Mouse (Mus musculus): ENCODE results near the gene Prss47. TPM values are rescaled to one million over a fixed set of nuclear protein-coding genes. Genes with fewer than 3 reads are reported as not detected.

The Prss47 gene
- polyA plus RNA-seq (2014; fragmentation: Nextera tagmentation; extraction: Ambion mirVana): not detected in 2 replicates

DNA sequence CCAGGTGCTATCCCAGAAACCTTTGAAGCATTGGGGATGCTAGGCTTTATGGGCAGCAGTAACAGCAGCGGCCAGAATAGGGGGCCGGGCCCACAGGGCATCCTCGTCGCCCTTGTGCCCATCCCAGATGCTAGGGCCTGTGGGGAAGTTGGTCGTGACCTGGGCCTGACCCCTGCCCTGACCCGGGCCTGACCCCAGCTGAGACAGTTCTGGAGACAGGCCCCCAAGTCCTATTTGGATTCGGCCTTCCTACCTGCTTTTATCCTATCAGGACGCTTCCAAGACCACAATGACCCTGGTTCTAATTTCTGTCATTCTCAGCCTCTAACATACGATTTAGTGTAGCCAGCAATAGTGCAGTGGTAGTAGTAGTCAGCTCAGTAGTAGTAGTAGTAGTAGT lies at the start of gene Prss47:
Gene Prss47, minus strand, starts transcription at position 101 of the 400 bp plus-strand sequence.
- Histone ChIP-seq H3K27me3 (ENCODE audit: control insufficient read depth, insufficient read depth, low read length) (no peaks in the 10 kb centered on the region), H3K9me3 (ENCODE audit: control insufficient read depth, low read length) (no peaks in the 10 kb centered on the region; the same call in 1 of the 2 replicates), H3K36me3 (ENCODE audit: control insufficient read depth, insufficient read depth, low read length) (no peaks in the 10 kb centered on the region), H3K9ac (ENCODE audit: low read length) (no peak within 1 kb of the TSS), H3K4me1 (replicated peaks; ENCODE audit: control insufficient read depth, insufficient read depth, low read length) (no peaks in the 10 kb centered on the region), H3K27ac (ENCODE audit: low read depth, low read length) (no peak within 1 kb of the TSS), H3K4me2 (ENCODE audit: low read depth, low read length, severe bottlenecking) (no peak within 1 kb of the TSS), H3K4me3 (ENCODE audit: low read depth, low read length) (no peak within 1 kb of the TSS)
- ATAC-seq (replicated peaks; ENCODE audit: low FRiP score) (no peak), DNase-seq (ENCODE audit: low spot score) (no peak)
- 86% methylated on average over 9 of the region's 9 CpGs for WGBS

DNA sequence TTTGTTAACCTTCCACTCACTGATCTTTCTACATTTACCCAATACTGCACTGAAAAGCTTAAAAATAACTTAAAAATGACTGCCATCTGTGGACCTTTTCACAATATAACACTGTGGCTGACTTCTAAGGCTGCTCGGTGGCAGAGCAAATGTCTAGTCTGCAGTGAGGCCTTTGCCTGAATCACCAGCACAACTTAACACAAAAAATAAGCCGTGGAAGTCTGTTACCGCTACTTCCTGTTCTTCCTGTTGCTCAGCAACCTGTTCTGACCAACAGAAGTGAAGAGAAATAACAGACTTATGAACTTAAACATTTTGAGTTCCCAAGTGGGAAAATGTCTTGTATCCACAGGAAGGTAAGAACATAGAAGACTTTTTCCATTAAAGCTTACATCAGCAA lies 48.7 kb upstream of the Prss47 start:
- no peak overlapping the region for H3K27ac ChIP-seq (ENCODE audit: low read depth, low read length)
- no peak overlapping the region for H3K9ac ChIP-seq (ENCODE audit: low read length)
- WGBS: 92% methylated on average over 3 of the region's 3 CpGs
- no peak overlapping the region for H3K4me3 ChIP-seq (ENCODE audit: low read depth, low read length)
- H3K9me3 ChIP-seq (ENCODE audit: control insufficient read depth, low read length): peaks cover 14% of the 10 kb centered on the region
- H3K4me1 ChIP-seq (replicated peaks; ENCODE audit: control insufficient read depth, insufficient read depth, low read length): no peaks in the 10 kb centered on the region
- H3K27me3 ChIP-seq (ENCODE audit: control insufficient read depth, insufficient read depth, low read length): no peaks in the 10 kb centered on the region
- H3K4me2 ChIP-seq (ENCODE audit: low read depth, low read length, severe bottlenecking): no peak overlapping the region
- DNase-seq (ENCODE audit: low spot score) (no peak), ATAC-seq (replicated peaks; ENCODE audit: low FRiP score) (no peak)
- H3K36me3 ChIP-seq (ENCODE audit: control insufficient read depth, insufficient read depth, low read length): no peaks in the 10 kb centered on the region

DNA sequence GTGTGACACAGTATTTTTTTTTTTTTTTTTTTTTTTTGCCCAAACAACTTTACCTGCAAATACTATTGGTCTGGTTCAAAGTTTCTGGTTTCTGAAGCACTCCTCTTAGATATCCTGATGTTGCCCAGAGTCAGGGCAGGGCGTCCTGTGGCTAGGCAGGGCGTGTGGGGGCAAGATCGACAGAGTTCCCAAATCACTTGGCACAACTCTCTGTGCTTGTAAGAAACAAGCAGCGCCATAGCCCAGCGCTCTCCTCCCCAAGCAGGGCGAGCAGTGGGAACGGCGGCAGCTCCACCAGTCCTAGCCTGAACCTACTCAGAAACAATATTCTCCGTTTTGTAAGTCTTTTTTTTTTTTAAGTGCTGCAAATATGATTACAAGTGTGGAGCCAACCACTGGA lies 48.1 kb upstream of the Prss47 start:
- WGBS: 95% methylated on average over 9 of the region's 9 CpGs
- Histone ChIP-seq H3K27me3 (ENCODE audit: control insufficient read depth, insufficient read depth, low read length) (no peaks in the 10 kb centered on the region), H3K9me3 (ENCODE audit: control insufficient read depth, low read length) (peaks cover 11% of the 10 kb centered on the region; the same call in 1 of the 2 replicates), H3K4me1 (replicated peaks; ENCODE audit: control insufficient read depth, insufficient read depth, low read length) (no peaks in the 10 kb centered on the region), H3K4me3 (ENCODE audit: low read depth, low read length) (no peak overlapping the region), H3K4me2 (ENCODE audit: low read depth, low read length, severe bottlenecking) (no peak overlapping the region), H3K36me3 (ENCODE audit: control insufficient read depth, insufficient read depth, low read length) (no peaks in the 10 kb centered on the region), H3K27ac (ENCODE audit: low read depth, low read length) (no peak overlapping the region), H3K9ac (ENCODE audit: low read length) (no peak overlapping the region)
- DNase-seq (ENCODE audit: low spot score): no peak
- no peak for ATAC-seq (replicated peaks; ENCODE audit: low FRiP score)

DNA sequence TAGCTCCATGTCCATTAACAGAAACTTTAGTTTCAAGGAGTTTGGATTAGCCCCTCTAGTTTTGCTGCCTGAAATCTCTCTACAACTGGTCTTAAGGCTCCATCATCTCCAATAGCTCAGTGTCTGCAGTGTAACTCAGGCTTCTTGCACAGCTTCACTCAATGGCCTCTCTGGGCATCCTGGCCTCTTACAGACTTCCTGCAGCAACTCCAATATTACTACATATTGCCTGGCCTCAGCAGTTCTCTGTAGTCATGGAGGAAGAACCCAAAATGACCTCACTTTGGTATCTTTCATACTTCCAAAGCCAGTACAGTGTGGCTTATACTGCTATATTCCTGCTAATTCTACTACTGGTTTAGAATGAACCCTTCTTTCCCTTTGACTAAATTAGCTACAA lies 44.5 kb upstream of the Prss47 start:
- Histone ChIP-seq H3K27me3 (ENCODE audit: control insufficient read depth, insufficient read depth, low read length) (no peaks in the 10 kb centered on the region), H3K4me1 (replicated peaks; ENCODE audit: control insufficient read depth, insufficient read depth, low read length) (no peaks in the 10 kb centered on the region), H3K27ac (ENCODE audit: low read depth, low read length) (no peak overlapping the region), H3K9me3 (ENCODE audit: control insufficient read depth, low read length) (peaks cover 8% of the 10 kb centered on the region; the same call in 1 of the 2 replicates), H3K9ac (ENCODE audit: low read length) (no peak overlapping the region), H3K4me3 (ENCODE audit: low read depth, low read length) (no peak overlapping the region), H3K4me2 (ENCODE audit: low read depth, low read length, severe bottlenecking) (no peak overlapping the region), H3K36me3 (ENCODE audit: control insufficient read depth, insufficient read depth, low read length) (no peaks in the 10 kb centered on the region; the same call in 1 of the 2 replicates)
- no peak for DNase-seq (ENCODE audit: low spot score)
- no peak for ATAC-seq (replicated peaks; ENCODE audit: low FRiP score)

DNA sequence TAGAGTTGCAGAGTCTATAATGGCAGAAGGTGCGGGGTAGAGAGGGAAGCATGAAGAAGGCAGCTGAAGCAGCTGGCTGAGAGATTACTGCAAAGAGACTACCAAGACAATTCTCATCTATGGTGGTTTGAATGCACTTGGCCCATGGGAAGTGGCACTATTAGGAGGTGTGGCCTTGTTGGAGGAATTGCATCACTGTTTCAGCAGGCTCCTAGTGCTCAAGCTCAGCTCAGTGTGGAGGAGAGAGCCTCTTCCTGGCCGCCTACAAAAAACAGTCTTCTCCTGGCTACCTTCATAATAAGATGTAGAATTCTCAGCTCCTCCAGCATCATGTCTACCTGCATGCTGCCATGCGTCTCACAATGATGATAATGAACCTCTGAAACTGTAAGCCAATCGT lies 43.4 kb upstream of the Prss47 start:
- no peak overlapping the region for H3K27ac ChIP-seq (ENCODE audit: low read depth, low read length)
- no peak overlapping the region for H3K9ac ChIP-seq (ENCODE audit: low read length)
- H3K9me3 ChIP-seq (ENCODE audit: control insufficient read depth, low read length): peaks cover 4% of the 10 kb centered on the region; the same call in 1 of the 2 replicates
- H3K27me3 ChIP-seq (ENCODE audit: control insufficient read depth, insufficient read depth, low read length): no peaks in the 10 kb centered on the region
- 92% methylated on average over 4 of the region's 4 CpGs for WGBS
- H3K4me1 ChIP-seq (replicated peaks; ENCODE audit: control insufficient read depth, insufficient read depth, low read length): no peaks in the 10 kb centered on the region
- no peaks in the 10 kb centered on the region; the same call in 1 of the 2 replicates for H3K36me3 ChIP-seq (ENCODE audit: control insufficient read depth, insufficient read depth, low read length)
- H3K4me3 ChIP-seq (ENCODE audit: low read depth, low read length): no peak overlapping the region
- H3K4me2 ChIP-seq (ENCODE audit: low read depth, low read length, severe bottlenecking): no peak overlapping the region
- ATAC-seq (replicated peaks; ENCODE audit: low FRiP score) (no peak), DNase-seq (ENCODE audit: low spot score) (no peak)

DNA sequence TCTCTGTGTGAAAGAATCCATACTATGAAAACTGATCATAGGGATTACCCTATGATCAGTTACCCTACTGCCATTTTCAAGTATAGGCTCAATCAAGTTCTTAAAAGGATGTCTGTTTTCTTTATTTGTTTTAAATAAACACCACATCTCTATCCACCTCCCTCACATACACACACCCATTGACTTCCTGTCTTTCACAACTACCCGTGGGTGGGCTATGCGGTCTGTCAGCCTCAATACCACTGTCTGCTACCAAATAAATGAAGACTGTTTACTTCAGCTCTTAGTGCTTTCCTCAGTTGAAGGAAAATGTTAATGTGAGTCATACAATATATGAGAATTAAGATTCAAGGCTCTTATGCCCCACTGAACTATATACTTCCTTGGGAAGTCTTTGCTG lies 17.4 kb upstream of the Prss47 start:
- Histone ChIP-seq H3K27ac (ENCODE audit: low read depth, low read length) (no peak overlapping the region), H3K4me2 (ENCODE audit: low read depth, low read length, severe bottlenecking) (no peak overlapping the region), H3K4me1 (replicated peaks; ENCODE audit: control insufficient read depth, insufficient read depth, low read length) (no peaks in the 10 kb centered on the region), H3K9ac (ENCODE audit: low read length) (no peak overlapping the region), H3K4me3 (ENCODE audit: low read depth, low read length) (no peak overlapping the region), H3K9me3 (ENCODE audit: control insufficient read depth, low read length) (no peaks in the 10 kb centered on the region), H3K36me3 (ENCODE audit: control insufficient read depth, insufficient read depth, low read length) (peaks cover 3% of the 10 kb centered on the region), H3K27me3 (ENCODE audit: control insufficient read depth, insufficient read depth, low read length) (no peaks in the 10 kb centered on the region)
- DNase-seq (ENCODE audit: low spot score) (no peak), ATAC-seq (replicated peaks; ENCODE audit: low FRiP score) (no peak)
- 90% methylated on average over 2 of the region's 2 CpGs for WGBS

DNA sequence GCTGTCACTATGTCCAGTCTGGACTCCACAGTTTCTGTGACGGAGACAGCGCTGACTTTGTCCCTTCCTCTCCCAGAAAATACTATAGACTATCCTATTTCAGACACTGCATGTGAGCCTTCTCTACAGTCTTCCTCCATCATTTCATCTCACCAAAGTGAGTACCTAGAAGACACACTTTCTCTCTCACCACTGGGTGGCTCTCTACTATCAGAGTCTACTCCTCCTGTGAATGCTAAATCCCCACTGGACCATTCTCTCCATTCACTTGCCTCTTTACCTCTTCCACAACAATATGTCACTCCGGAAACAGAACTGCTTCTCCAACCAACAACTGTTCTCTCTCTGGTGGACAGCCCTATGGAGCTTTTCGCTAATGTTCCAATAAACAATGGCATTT lies 17.5 kb downstream of the Prss47 start:
- Histone ChIP-seq H3K27ac (ENCODE audit: low read depth, low read length) (no peak overlapping the region), H3K4me1 (replicated peaks; ENCODE audit: control insufficient read depth, insufficient read depth, low read length) (no peaks in the 10 kb centered on the region), H3K27me3 (ENCODE audit: control insufficient read depth, insufficient read depth, low read length) (no peaks in the 10 kb centered on the region), H3K9me3 (ENCODE audit: control insufficient read depth, low read length) (no peaks in the 10 kb centered on the region), H3K36me3 (ENCODE audit: control insufficient read depth, insufficient read depth, low read length) (no peaks in the 10 kb centered on the region), H3K4me2 (ENCODE audit: low read depth, low read length, severe bottlenecking) (no peak overlapping the region), H3K4me3 (ENCODE audit: low read depth, low read length) (no peak overlapping the region), H3K9ac (ENCODE audit: low read length) (no peak overlapping the region)
- 58% methylated on average over 4 of the region's 4 CpGs for WGBS
- DNase-seq (ENCODE audit: low spot score) (no peak), ATAC-seq (replicated peaks; ENCODE audit: low FRiP score) (no peak)

DNA sequence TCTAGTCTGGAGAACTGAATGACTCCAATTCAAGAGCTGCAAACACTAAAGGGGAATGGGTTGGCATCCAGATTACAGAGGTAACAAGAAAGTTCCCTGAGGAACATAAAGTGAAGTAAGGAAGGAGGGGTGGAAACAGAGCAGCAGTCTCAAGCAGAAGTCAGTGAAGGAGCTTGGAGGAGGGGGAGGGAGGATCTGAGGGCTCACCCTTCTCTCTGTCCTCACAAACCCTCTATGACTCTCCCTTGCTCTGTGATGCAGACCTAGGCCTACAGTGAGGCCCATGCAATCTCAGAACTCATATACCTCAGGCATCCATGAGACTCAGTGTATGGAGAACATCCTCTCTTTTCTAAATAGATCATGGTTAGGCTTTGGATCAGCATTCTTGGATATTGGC lies 19.8 kb downstream of the Prss47 start, which contains the start of gene Spata31d1c:
Gene Spata31d1c, plus strand, starts transcription at position 301 of the 400 bp plus-strand sequence.
- H3K36me3 ChIP-seq (ENCODE audit: control insufficient read depth, insufficient read depth, low read length): no peaks in the 10 kb centered on the region
- DNase-seq (ENCODE audit: low spot score): no peak
- H3K4me3 ChIP-seq (ENCODE audit: low read depth, low read length): no peak within 1 kb of the TSS
- no peaks in the 10 kb centered on the region for H3K27me3 ChIP-seq (ENCODE audit: control insufficient read depth, insufficient read depth, low read length)
- no peaks in the 10 kb centered on the region for H3K9me3 ChIP-seq (ENCODE audit: control insufficient read depth, low read length)
- H3K9ac ChIP-seq (ENCODE audit: low read length): no peak within 1 kb of the TSS
- no peak for ATAC-seq (replicated peaks; ENCODE audit: low FRiP score)
- H3K4me1 ChIP-seq (replicated peaks; ENCODE audit: control insufficient read depth, insufficient read depth, low read length): no peaks in the 10 kb centered on the region
- no peak within 1 kb of the TSS for H3K27ac ChIP-seq (ENCODE audit: low read depth, low read length)
- no peak within 1 kb of the TSS for H3K4me2 ChIP-seq (ENCODE audit: low read depth, low read length, severe bottlenecking)

DNA sequence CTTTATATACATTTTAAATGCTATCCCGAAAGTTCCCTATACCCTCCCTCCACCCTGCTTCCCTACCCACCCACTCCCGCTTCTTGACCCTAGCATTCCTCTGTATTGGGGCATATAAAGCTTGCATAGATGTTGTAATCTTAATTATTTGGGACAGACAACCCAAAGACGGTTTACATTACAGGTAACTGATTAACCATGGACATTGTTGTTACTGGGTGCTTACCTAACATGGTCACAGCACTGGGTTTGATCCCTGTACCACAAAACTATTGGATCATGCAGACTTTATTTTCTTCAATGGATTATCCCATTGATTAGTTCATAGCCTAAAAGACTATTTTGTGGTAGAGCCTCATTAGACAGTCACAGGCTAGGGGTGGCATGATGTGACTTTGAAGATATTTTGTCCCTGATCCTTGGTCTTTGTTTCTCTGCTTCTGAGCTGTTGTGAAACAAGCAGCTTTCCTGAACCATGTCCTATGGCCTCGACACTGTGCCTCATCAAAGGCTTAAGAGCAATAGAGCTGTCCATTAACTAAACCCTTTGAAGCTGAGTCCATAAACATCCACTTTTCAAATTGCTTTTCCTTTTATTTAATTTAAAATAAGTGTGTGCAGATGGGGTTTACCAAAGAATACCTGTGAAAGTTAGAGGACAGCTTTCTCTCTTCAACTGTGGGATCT lies 41.4 kb downstream of the Prss47 start:
- WGBS: 59% methylated on average over 4 of the region's 4 CpGs
- no peak for ATAC-seq (replicated peaks; ENCODE audit: low FRiP score)
- Histone ChIP-seq H3K9me3 (ENCODE audit: control insufficient read depth, low read length) (no peaks in the 10 kb centered on the region), H3K27ac (ENCODE audit: low read depth, low read length) (no peak overlapping the region), H3K4me1 (replicated peaks; ENCODE audit: control insufficient read depth, insufficient read depth, low read length) (no peaks in the 10 kb centered on the region), H3K36me3 (ENCODE audit: control insufficient read depth, insufficient read depth, low read length) (no peaks in the 10 kb centered on the region), H3K27me3 (ENCODE audit: control insufficient read depth, insufficient read depth, low read length) (no peaks in the 10 kb centered on the region), H3K9ac (ENCODE audit: low read length) (no peak overlapping the region), H3K4me3 (ENCODE audit: low read depth, low read length) (no peak overlapping the region), H3K4me2 (ENCODE audit: low read depth, low read length, severe bottlenecking) (no peak overlapping the region)
- DNase-seq (ENCODE audit: low spot score): no peak
